Comparison of ENCODE assay signal across 7 mouse cellular contexts in genomic region chr13:14039292-14039965, GRCm38 (mm10). TPM values are rescaled to one million over a fixed set of nuclear protein-coding genes. Genes with fewer than 3 reads are reported as not detected.
DNase-seq lines count a peak whose midpoint lies in the region; ATAC-seq lines count a peak whose summit lies in the region.

Tbce (minus strand) TSS chr13:14039638.

- H3K36me3 ChIP-seq in intestine, embryonic 16.5 days (ENCODE audit: control insufficient read depth, insufficient read depth, low read length): no peaks in the 10 kb centered on the region
- no peaks in the 10 kb centered on the region for H3K36me3 ChIP-seq in midbrain, embryonic 11.5 days (ENCODE audit: control insufficient read depth, insufficient read depth, low read length)

- H3K27me3 ChIP-seq in intestine, embryonic 16.5 days (replicated peaks; ENCODE audit: control insufficient read depth, insufficient read depth, low read length): no peaks in the 10 kb centered on the region
- no peaks in the 10 kb centered on the region for H3K27me3 ChIP-seq in midbrain, embryonic 11.5 days (ENCODE audit: control insufficient read depth, insufficient read depth, low read length)

- peak; percentile 93 for DNase-seq in adrenal gland, adult 2 months
- DNase-seq in embryo, embryonic 11.5 days (ENCODE audit: low read depth, low spot score): peak; percentile 84
- DNase-seq in gastrocnemius, postnatal 4 days (ENCODE audit: low spot score in 2 of 2): peak; percentile 80 to 91
- DNase-seq in left cerebral cortex, postnatal 36 days (ENCODE audit: low spot score in 2 of 2): peak; percentile 93 to 94
- DNase-seq in midbrain, embryonic 11.5 days (ENCODE audit: low spot score, missing footprints): peak; percentile 99
- DNase-seq in skeletal muscle tissue, adult 2 months (ENCODE audit: low read depth, low spot score): peak; percentile 83

- no peaks in the 10 kb centered on the region for H3K9me3 ChIP-seq in intestine, embryonic 16.5 days (ENCODE audit: control insufficient read depth, low read length)
- no peaks in the 10 kb centered on the region for H3K9me3 ChIP-seq in midbrain, embryonic 11.5 days (ENCODE audit: control insufficient read depth, low read length)

- intact Hi-C loops in left cerebral cortex, postnatal 36 days (cut with DNase I): loop anchor here (2.0 kb wide), 2 partner anchors 23 to 85 kb away; partner anchors contain the start of genes Arid4b, B3galnt2 and Ggps1

- peaks cover 9% of the 10 kb centered on the region for H3K4me1 ChIP-seq in intestine, embryonic 16.5 days (ENCODE audit: control insufficient read depth, insufficient read depth, low read length)
- peaks cover 8% of the 10 kb centered on the region; the same call in 1 of the 2 replicates for H3K4me1 ChIP-seq in midbrain, embryonic 11.5 days (ENCODE audit: control insufficient read depth, insufficient read depth, low read length)

- peak within 1 kb of the TSS; percentile 96 for H3K27ac ChIP-seq in intestine, embryonic 16.5 days (ENCODE audit: low read length)
- peak within 1 kb of the TSS; percentile 87 for H3K27ac ChIP-seq in midbrain, embryonic 11.5 days (ENCODE audit: low read depth, low read length)

- 1% methylated on average over 35 of the region's 35 CpGs for WGBS in intestine, embryonic 16.5 days
- 2% methylated on average over 35 of the region's 35 CpGs for WGBS in midbrain, embryonic 11.5 days

- H3K4me2 ChIP-seq in intestine, embryonic 16.5 days (ENCODE audit: low read depth, low read length): peak within 1 kb of the TSS; percentile 96
- H3K4me2 ChIP-seq in midbrain, embryonic 11.5 days: peak within 1 kb of the TSS; percentile 85

- H3K9ac ChIP-seq in intestine, embryonic 16.5 days (ENCODE audit: low read depth, low read length): peak within 1 kb of the TSS; percentile 91
- peak within 1 kb of the TSS; percentile 87 for H3K9ac ChIP-seq in midbrain, embryonic 11.5 days (ENCODE audit: low read length)

- peak within 1 kb of the TSS; percentile 76 for H3K4me3 ChIP-seq in intestine, embryonic 16.5 days (ENCODE audit: low read length)
- H3K4me3 ChIP-seq in midbrain, embryonic 11.5 days (ENCODE audit: low read depth, low read length): peak within 1 kb of the TSS; percentile 71

- ATAC-seq in intestine, embryonic 16.5 days: peak; percentile 94
- peak; percentile 97 for ATAC-seq in midbrain, embryonic 11.5 days (ENCODE audit: low FRiP score)

RNA-seq across cellular contexts. Expression of gene Tbce, which starts in this region (rescaled TPM):
- 10 to 100 TPM; 35.2 to 45.3 TPM for total RNA-seq in adrenal gland, adult 2 months (2021)
- polyA plus RNA-seq in adrenal gland, adult 2 months (2012; rRNA removed): 5.4 and 8.4 TPM in 2 replicates
- 10 to 100 TPM; 29.4 to 31.1 TPM for total RNA-seq in gastrocnemius, postnatal 4 days (2021)
- polyA plus RNA-seq in intestine, embryonic 16.5 days (2015; fragmentation: Nextera tagmentation; extraction: Ambion mirVana): 37.8 and 41.3 TPM in 2 replicates
- total RNA-seq in left cerebral cortex, postnatal 36 days (2021): 10 to 100 TPM; 55.6 to 91.8 TPM
- polyA plus RNA-seq in midbrain, embryonic 11.5 days (2014; fragmentation: Nextera tagmentation; extraction: Ambion mirVana): 65.5 and 74.8 TPM in 2 replicates

Comparison
In these comparisons a context has a peak if more than half of its experiments do, and no peak if none do; other contexts are left out.
1. Peak in every context shown above with its lines: DNase-seq, ATAC-seq, H3K4me3 ChIP-seq and H3K27ac ChIP-seq.